Mouse (Mus musculus): ENCODE data around the gene Slc22a17. TPM values are rescaled to one million over a fixed set of nuclear protein-coding genes. Genes with fewer than 3 reads are reported as not detected.

Gene Slc22a17
- polyA plus RNA-seq, 1 experiment, result 0.32 TPM

DNA sequence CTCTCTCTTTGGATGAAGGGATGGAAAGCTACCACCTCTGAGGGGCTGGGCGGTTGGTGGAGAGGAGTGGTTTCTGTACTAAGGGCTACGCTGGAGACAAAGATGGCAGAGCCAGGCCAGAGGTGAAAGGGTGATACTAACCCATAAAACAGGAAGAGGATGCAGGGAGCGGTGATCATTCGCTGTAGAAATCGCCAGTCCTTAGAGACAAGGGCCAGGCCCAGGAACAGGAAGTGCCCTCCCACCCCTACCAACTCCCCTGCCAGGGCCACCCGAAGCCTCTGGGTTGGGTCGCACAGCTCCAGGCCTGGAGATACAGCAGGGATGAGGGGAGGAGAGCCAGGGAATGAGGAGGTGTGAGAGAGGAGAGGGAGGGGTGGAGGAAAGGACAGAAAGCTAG, 4.2 kb downstream of the Slc22a17 start:
- TF ChIP-seq POLR2A (IDR thresholded peaks at IDR 0.05; ENCODE audit: borderline replicate concordance, low read depth, low read length) (no peak), CTCF (IDR thresholded peaks at IDR 0.05; ENCODE audit: low read depth, low read length) (no peak)
- H3K4me3 ChIP-seq (ENCODE audit: insufficient read depth, low read length), result no peak overlapping the region
- H3K27ac ChIP-seq (ENCODE audit: insufficient read depth, low read depth, low read length), result no peak overlapping the region
- no peaks in the 10 kb centered on the region for H3K4me1 ChIP-seq (ENCODE audit: control insufficient read depth, insufficient read depth, low read length)

- TF ChIP-seq POLR2A (IDR thresholded peaks at IDR 0.05; ENCODE audit: borderline replicate concordance, low read depth, low read length) (no peak), CTCF (IDR thresholded peaks at IDR 0.05; ENCODE audit: low read depth, low read length) (no peak)
- Histone ChIP-seq H3K4me3 (ENCODE audit: insufficient read depth, low read length) (no peak overlapping the region), H3K27ac (ENCODE audit: insufficient read depth, low read depth, low read length) (no peak overlapping the region), H3K4me1 (ENCODE audit: control insufficient read depth, insufficient read depth, low read length) (peaks cover 7% of the 10 kb centered on the region)
Measured at GRCm38 (mm10) chr14:54903641-54904040, 9.3 kb downstream of the Slc22a17 start.

DNA sequence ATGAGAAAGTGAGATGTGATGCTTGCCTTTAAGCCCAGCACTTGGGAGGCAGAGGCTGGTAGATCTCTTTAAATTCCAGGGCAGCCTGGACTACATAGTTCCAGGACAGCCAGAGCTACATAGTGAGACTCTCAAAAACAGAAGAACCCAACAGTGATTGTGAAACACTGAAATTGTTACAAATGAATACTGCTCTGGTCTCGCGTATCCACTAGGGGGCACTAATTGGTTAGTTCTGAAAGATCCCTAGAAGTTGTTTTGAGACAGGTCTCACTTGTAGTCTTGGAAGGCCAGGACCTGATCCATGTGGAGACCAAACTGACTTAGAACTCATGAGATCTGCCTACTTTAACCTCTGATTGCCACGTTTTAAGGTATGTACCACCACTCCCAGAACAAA, 12.5 kb downstream of the Slc22a17 start:
- TF ChIP-seq POLR2A (IDR thresholded peaks at IDR 0.05; ENCODE audit: borderline replicate concordance, low read depth, low read length) (no peak), CTCF (IDR thresholded peaks at IDR 0.05; ENCODE audit: low read depth, low read length) (no peak)
- no peak overlapping the region for H3K27ac ChIP-seq (ENCODE audit: insufficient read depth, low read depth, low read length)
- H3K4me1 ChIP-seq (ENCODE audit: control insufficient read depth, insufficient read depth, low read length), result peaks cover 11% of the 10 kb centered on the region
- H3K4me3 ChIP-seq (ENCODE audit: insufficient read depth, low read length), result no peak overlapping the region

GRCm38 (mm10) chr14:54897445-54897844, 15.5 kb downstream of the Slc22a17 start:
- TF ChIP-seq POLR2A (IDR thresholded peaks at IDR 0.05; ENCODE audit: borderline replicate concordance, low read depth, low read length) (no peak), CTCF (IDR thresholded peaks at IDR 0.05; ENCODE audit: low read depth, low read length) (no peak)
- H3K4me3 ChIP-seq (ENCODE audit: insufficient read depth, low read length), result no peak overlapping the region
- no peak overlapping the region for H3K27ac ChIP-seq (ENCODE audit: insufficient read depth, low read depth, low read length)
- peaks cover 12% of the 10 kb centered on the region for H3K4me1 ChIP-seq (ENCODE audit: control insufficient read depth, insufficient read depth, low read length)

DNA sequence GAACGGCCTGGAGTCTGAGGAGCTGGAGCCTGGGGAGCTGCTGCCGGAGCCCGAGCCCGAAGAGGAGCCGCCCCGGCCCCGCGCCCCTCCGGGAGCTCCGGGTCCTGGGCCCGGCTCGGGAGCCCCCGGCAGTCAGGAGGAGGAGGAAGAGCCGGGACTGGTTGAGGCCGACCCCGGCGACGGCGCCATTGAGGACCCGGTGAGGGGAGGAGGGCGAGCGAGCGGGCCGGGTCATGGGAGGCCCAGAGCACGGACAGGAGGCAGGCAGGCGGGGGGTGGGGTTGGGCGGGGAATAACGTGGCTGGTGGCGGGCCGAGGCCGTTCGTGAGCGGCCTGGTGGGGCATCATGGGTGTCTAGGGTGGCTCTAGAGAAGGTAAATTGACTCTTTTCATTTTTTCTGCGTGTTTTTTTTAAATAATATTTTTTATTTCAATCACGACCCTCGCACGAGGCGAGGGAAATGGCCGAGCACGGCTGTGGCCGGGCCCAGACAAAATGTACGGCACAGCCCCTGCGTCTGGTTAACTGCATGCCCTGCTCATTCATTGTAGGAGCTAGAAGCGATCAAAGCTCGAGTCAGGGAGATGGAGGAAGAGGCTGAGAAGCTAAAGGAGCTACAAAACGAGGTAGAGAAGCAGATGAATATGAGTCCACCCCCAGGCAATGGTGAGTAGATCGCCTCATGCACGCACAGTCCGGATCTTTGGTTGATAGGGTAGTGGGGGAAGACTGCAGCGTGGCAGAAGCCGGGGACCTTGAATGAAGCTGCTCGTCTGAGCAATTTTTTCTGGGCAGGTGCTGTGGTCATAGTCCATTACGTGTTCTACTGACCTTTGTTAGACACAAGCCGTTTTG, 18.4 kb downstream of the Slc22a17 start:
- TF ChIP-seq POLR2A (IDR thresholded peaks at IDR 0.05; ENCODE audit: borderline replicate concordance, low read depth, low read length) (no peak), CTCF (IDR thresholded peaks at IDR 0.05; ENCODE audit: low read depth, low read length) (no peak)
- peak overlapping the region; percentile 54 for H3K27ac ChIP-seq (ENCODE audit: insufficient read depth, low read depth, low read length)
- H3K4me1 ChIP-seq (ENCODE audit: control insufficient read depth, insufficient read depth, low read length), result peaks cover 7% of the 10 kb centered on the region
- peak overlapping the region; percentile 81 for H3K4me3 ChIP-seq (ENCODE audit: insufficient read depth, low read length)

- no peak for TF ChIP-seq POLR2A (IDR thresholded peaks at IDR 0.05; ENCODE audit: borderline replicate concordance, low read depth, low read length)
- TF ChIP-seq CTCF (IDR thresholded peaks at IDR 0.05; ENCODE audit: low read depth, low read length), result no peak
- Histone ChIP-seq H3K27ac (ENCODE audit: insufficient read depth, low read depth, low read length) (peak overlapping the region; percentile 42), H3K4me1 (ENCODE audit: control insufficient read depth, insufficient read depth, low read length) (peaks cover 7% of the 10 kb centered on the region), H3K4me3 (ENCODE audit: insufficient read depth, low read length) (peak overlapping the region; percentile 74)
Measured at GRCm38 (mm10) chr14:54893651-54894181, 19.2 kb downstream of the Slc22a17 start.

- Histone ChIP-seq H3K4me1 (ENCODE audit: control insufficient read depth, insufficient read depth, low read length) (peaks cover 7% of the 10 kb centered on the region), H3K27ac (ENCODE audit: insufficient read depth, low read depth, low read length) (peak within 1 kb of the TSS; percentile 42; the same call in 1 of the 2 replicates), H3K4me3 (ENCODE audit: insufficient read depth, low read length) (peak within 1 kb of the TSS; percentile 74)
- TF ChIP-seq POLR2A (IDR thresholded peaks at IDR 0.05; ENCODE audit: borderline replicate concordance, low read depth, low read length) (no peak), CTCF (IDR thresholded peaks at IDR 0.05; ENCODE audit: low read depth, low read length) (no peak)
Measured at GRCm38 (mm10) chr14:54892200-54892599, 20.7 kb downstream of the Slc22a17 start, which contains the start of gene Pabpn1. Pabpn1 (plus strand) TSS chr14:54892500.

- TF ChIP-seq POLR2A (IDR thresholded peaks at IDR 0.05; ENCODE audit: borderline replicate concordance, low read depth, low read length) (no peak), CTCF (IDR thresholded peaks at IDR 0.05; ENCODE audit: low read depth, low read length) (no peak)
- H3K4me1 ChIP-seq (ENCODE audit: control insufficient read depth, insufficient read depth, low read length), result peaks cover 7% of the 10 kb centered on the region; the same call in 1 of the 2 replicates
- no peak overlapping the region for H3K27ac ChIP-seq (ENCODE audit: insufficient read depth, low read depth, low read length)
- no peak overlapping the region for H3K4me3 ChIP-seq (ENCODE audit: insufficient read depth, low read length)
Measured at GRCm38 (mm10) chr14:54885309-54885708, 27.6 kb downstream of the Slc22a17 start.

DNA sequence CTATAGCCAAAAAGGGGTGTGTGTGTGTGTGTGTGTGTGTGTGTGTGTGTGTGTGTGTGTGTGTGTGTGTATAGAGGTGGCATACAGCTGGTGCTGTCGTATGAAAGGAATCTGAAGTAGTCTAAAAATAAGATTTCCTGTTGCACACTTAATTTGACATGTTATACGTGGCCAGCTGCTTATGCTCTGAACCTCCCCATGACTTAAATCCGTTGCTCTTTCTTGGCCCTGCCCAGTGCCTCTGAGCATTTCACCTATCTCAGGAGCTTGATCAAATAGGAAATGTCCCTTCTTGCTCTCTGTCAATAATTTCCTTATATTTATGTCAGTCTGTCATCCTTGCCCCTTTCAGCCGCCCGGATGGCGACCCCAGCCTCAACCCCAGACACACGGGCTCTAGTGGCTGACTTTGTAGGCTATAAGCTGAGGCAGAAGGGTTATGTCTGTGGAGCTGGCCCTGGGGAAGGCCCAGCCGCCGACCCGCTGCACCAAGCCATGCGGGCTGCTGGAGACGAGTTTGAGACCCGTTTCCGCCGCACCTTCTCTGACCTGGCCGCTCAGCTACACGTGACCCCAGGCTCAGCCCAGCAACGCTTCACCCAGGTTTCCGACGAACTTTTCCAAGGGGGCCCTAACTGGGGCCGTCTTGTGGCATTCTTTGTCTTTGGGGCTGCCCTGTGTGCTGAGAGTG, 28.8 kb downstream of the Slc22a17 start:
- Histone ChIP-seq H3K4me3 (ENCODE audit: insufficient read depth, low read length) (peak overlapping the region; percentile 67), H3K4me1 (ENCODE audit: control insufficient read depth, insufficient read depth, low read length) (peaks cover 7% of the 10 kb centered on the region; the same call in 1 of the 2 replicates), H3K27ac (ENCODE audit: insufficient read depth, low read depth, low read length) (no peak overlapping the region)
- TF ChIP-seq CTCF (IDR thresholded peaks at IDR 0.05; ENCODE audit: low read depth, low read length), result no peak
